Mouse (Mus musculus) urinary bladder, adult 18-20 months (tissue): ENCODE results near the gene Slc2a9.

Source experiments
- DNase-seq, 2 experiments: peaks; one replicate each; pipeline ENCODE4 v3.0.0; 2022; ENCODE audit warnings: low spot score in 2 of 2, mixed read lengths in 2 of 2

Gene Slc2a9

DNA sequence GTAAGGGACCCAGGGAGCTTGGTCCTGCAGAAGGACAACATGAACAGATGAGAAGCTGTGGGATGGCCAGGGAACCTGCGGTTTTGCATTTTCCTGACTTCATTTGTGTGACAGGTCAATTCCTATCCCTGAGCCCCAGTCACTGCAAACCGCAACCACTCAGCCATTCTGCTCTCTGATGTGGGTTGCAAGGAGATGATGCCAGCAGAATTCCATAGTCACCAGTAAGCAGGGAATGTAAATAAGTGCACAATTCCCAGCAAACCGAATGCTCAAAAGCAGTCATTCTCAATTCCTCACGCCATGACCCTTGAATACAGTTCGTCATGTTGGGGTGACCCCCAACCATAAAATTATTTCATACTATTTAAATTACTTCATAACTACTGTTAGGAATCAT is 123.0 kb downstream of the Slc2a9 start:
- no peak for DNase-seq

DNA sequence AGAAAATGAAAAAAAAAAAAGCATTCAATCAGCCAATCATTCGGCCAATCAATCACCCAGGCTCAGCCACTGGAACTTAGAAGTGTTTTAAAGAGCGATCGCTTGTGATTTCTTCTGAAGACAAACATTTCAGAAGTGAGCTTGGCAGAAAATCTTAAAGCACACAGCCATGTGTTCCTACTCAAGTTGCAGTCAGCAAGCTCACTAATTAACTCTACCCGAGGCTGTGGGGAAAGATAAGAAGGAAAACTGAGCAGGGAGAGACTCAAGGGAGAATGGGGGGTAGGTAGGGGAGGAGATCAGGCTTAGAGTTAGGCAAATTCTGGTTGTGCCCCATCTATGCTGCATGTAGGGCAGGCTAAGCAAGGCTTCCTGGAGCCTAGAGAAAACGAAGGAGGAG is 130.6 kb downstream of the Slc2a9 start:
- DNase-seq: no peak

DNA sequence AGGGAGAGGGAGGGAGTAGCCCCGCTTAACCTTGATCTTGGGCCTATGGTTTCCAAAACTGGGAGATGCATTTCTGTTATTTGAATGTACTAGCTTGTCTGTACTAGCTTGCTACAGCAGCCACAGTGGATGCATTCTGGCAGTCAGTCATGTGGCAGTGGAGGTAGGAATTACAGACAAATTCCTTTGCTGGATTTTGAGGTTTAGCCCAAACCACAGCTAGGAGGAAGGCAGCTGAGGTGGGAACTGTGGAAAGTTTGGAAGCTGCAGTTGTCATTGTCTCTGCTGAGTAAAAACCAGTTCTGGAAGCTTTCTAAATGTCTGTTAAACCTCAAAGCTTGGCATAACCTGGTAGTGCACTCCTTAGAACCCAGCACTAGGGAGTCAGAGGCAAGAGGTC is 131.6 kb downstream of the Slc2a9 start:
- no peak for DNase-seq

DNA sequence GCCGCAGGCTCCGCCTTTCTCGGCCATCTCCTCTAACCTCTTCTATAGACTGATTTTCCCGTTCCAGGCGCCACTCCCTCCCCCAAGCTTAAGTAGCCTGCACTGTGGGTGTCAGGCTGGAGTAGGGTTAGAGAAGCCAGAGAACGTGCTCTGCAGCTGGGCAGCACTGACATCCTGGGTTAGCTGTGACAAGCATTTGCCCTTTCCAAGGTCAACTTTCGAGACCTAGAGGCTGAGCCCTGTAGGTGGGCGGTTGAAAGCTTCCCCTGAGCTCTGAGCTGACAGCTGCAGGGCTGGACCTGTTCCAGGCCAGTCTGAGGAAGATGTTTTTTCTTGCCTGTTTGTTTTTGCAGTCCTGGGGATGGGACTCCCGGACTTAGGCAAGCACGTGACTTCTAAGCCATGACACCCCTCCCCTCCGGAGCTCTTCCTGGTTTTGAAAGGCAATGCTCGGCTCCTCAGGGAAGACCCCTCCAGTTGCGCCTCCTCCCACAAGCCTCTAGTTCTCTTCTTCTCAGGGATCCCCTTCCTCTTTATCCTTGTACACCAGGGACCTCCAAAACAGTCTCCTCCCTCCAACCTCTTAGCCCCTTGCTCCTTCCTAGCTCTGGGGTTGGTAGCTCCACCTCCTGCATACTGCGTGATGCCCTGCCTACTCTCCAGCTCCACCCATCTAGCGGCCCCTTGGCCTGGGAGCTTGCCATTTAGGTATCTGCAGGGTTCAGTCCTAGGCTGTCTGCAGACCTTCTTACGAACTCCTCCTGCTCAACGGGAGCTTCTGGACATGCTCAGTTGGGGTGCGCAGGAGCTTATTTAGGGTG is 136.1 kb downstream of the Slc2a9 start:
- DNase-seq: peak in 1 of 2 experiments; percentile 12

DNA sequence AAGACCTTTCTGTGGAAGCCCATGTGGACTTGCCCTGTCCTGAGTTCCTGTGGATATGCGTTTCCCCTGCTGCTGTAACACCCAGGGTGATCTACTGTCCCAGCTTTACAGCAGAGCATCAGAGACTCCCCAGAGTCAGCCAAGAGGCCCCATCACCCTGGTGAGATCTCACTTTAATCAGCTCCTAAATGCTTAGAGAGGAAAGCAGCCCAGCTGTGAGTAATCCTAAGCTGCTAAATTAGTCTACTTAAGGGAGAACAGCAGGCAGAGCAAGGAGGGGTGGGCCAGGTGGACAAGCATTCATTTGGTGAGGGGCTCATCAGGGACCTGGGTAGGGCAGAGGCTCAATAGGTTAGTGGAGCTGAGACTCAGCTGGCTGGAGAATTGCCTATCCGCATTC is 137.4 kb downstream of the Slc2a9 start:
- no peak for DNase-seq

DNA sequence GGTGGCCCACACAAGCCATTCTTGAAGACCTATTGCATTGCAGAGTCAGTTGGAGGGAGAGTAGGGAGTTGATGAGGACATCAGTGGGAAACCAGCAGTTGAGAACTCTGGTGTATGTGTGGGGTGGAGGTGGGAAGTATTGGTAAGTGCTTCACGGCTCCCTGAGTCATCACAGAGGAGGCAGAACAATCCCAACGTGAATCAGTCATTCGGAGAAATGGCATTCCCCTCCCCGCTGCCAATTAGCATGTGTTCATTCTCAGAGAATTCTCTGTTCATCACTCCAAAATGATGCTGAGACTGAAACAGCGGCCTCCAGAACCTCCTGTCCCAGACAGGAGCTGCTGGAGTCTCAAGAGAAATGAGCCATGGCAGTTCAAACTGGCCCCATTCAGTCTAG is 138.5 kb downstream of the Slc2a9 start:
- DNase-seq: no peak

DNA sequence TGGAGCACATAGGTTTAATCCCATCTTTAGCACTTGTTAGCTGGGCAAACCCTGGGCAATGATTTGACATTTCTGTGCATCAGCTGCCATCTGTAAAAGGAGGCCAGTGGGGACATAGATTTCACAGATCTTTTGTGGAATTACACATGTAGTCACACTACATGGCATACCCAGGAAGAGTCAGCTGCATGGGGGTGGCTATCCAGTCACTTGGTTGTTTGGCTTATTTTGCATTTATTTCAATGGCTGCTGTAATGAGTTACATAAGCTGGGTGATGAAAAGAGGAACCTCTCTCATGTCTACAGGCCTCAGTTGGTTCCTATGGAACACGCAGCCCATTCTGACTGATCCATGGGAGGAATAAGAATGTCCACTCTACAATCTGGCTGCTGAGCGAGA is 143.2 kb downstream of the Slc2a9 start:
- DNase-seq: no peak

DNA sequence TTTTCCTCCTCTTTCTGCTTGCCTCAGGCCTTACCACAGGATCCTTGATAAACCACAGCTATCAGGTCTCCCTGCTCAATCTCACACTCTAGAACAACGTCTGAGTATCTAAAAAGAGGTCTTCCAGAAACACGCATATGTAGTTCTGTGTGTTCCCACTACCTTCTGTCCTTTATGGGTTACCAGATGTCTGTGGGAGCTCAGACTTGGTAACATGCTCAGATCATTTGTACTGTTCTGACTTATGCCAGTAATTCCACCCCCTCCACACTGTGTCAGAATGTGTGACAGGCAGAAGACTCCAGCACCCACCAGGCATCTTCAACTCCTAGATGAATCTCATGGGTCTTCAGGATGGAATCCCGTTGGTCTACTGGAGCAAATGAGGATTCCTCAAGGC is 146.0 kb downstream of the Slc2a9 start:
- no peak for DNase-seq

DNA sequence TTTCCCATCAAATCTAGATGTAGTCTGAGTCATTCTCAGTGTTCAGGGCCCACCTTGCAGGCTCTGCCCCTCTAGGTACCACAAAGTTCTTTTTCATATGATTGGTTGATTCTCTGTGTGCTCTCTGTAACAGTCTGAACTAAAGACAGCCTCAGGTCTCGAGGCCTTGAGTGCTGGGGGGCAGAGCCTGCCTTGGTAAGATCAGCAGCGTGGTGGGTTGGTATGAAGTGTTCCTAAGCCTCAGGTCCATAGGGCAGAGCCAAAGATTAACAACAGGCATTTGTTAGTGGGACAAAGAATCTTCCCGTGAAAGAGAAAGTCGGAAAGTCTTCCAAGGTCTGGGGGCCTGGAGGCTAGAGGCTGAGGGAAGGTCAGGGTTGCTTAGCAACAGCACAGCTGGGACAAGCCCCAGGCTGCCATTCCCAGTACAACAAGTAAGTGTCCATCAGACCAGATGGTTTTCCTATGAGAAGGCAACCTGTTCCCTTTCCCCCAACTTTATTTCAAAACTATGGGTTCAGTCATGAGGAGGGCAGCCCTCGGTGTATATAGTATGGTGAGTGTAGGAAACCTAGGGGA is 152.5 kb downstream of the Slc2a9 start:
- no peak for DNase-seq

DNA sequence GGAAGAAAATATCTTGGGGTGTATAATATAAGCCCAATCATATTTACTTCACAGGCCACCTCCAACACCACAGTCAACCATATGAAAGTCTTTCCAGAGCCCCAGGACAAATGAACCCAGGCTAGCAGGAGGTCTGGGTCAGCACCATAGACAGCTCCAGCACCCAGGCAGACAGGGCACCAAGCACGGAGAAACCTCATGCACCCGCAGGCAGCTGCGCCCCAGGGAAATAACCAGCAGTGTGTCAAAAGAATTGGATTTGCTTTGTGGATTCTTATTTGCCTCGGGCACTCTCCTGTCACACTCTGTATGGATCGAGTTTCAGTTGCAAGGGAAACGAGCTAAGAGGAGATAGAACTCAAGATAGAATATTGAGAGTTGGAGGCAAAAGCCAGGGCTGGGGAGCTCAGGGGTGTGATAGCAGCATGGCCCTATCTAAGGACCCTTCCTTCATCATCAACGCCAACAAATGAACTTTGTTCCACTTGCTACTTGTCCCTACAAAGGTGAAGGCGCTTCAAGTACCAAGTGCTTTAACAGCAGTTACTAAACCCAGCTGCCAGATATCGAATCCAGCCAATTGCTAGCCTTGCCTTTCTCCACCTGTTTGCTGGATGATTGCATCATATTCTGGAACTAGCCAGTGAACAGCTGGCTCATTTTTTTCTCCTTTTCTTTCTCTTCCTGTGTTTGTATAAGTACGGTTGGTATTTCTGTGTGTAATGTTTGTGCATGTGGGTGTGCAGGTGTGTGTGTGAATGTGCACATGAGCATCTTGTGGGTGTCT is 156.1 kb downstream of the Slc2a9 start:
- no peak for DNase-seq

DNA sequence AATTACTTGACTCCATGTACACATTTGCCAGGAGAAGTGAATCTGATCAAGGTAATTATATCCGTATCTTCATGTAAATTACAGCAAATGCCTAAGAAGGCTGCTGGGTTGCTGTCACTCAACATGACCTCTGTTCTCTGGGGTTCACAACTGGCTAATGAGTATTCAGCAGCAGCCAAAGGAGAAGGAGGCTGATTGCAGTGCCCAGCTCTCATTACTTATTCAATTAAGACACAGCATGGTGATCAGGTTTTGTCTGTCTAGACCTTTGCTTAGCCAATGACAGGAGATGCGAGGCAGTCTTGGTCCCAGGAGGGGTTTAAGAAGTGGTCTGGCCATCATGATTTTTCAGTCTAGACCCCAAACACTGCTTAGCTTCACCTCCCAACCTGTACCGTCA is 159.8 kb downstream of the Slc2a9 start:
- DNase-seq: no peak

DNA sequence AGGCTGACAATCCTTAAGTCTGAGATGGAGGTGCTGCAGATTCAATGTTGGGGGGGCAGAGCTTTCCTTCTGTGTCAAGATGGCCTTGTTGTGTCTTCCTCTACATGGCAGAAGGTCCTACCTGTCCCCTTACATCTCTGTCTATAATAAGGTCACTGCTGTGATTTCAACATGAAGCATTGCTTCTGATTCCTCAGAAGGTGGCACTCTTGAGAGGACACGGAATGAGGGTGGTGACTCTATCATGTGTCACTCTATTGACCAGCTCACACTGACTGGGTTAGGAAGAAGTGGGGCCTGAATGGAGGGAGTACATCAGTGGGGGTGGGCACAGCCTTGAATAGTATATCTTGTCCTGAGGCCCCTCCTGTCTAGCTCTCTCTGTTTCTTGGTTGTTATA is 168.4 kb downstream of the Slc2a9 start:
- no peak for DNase-seq

DNA sequence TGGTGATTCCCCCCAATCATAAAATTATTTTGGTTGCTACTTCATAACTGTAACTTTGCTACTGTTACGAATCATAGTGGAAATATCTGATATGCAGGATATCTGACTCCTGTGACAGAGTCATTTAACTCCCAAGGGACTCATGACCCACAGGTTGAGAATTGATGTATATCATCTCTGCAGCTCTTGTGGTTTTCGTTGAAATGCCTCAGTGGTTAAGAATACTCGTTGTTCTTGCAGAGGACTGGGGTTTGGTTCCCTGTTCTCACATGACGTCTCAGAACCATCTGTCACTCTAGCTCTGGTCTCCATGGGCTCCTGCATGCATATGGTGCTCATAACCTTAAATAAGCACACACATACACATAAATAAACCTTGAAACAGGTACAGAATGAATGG is 169.6 kb downstream of the Slc2a9 start:
- DNase-seq: no peak

DNA sequence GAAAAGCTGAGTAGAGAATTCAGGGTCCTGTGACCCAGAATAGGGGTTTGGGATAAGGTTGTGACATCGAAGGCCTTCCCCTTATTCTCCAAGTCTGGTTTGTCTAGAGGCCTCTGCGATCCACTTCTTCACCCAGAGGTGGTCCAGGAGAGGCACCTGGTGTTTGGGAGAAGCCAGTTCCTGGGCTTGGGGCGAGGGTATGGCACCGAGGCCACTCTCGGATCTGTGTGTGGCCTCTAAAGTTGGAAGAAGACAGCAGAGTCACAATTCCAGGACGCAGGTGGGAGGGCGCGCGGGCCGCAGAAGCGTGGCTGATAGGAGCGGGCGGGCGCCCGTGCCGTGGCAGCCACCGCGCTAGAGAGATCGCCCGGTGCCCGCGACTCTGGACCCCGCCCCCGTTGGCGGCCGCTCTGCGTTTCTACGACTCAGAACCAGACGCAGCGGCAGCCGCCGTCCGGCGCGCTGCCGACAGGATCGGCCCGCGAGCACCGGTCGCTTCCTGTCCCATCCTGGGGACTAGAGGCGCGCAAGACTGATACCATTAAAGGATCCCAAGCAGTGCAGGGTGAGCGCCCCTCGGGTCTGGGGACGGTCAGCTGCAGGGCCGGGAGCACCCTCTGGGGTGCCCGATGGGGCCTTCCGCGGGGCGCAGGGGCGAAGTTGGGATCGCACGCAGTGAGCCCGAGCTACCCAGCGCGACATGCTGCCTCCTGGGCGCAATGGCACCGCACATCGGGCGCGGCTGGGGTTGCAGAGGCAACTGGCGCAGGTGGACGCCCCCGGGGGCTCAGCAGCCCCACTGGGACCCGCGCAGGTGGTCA is 183.8 kb downstream of the Slc2a9 start, which contains the start of gene Drd5:
Gene Drd5, plus strand, starts transcription at position 402 of the 821 bp plus-strand sequence.
- no peak for DNase-seq

DNA sequence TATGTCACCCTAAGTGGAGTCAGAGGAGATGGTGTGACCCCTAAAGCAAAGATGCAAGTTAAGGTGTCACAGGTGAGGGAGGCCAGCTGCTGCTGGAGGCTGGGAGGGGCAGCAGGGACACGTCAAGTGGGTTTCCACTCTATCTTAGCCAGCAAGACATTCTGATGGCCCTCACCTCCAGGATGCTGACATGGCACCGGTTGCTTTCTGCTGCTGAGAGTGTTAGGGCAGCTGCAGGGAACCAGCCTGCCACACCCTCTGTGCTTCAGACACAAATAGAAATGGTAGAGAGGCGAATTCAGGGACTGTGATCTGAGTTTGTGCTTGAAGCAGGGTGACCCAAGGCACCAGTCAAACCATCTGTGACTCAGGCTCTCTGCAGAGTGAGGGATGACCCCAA is 193.1 kb downstream of the Slc2a9 start:
- DNase-seq: no peak

DNA sequence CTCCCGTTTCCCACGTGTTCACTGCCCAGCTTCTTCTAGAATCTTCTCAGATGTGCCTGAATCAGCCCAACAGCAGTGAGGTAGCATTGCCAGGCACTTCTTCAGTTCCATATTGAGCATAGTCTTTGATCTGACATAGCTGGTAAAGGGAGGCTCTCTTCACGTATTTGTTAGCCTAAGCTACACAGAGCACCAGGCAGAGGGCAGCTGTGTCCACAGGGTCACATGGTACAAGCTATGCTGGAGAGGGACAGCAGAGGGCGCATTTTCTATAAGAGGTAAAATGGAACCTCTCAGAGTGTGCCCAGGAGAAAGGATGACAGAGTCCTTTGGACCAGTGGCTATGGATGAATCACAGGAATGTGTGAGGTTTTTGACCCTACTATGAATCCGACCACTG is 194.1 kb downstream of the Slc2a9 start:
- DNase-seq: peak in 1 of 2 experiments; percentile 37

DNA sequence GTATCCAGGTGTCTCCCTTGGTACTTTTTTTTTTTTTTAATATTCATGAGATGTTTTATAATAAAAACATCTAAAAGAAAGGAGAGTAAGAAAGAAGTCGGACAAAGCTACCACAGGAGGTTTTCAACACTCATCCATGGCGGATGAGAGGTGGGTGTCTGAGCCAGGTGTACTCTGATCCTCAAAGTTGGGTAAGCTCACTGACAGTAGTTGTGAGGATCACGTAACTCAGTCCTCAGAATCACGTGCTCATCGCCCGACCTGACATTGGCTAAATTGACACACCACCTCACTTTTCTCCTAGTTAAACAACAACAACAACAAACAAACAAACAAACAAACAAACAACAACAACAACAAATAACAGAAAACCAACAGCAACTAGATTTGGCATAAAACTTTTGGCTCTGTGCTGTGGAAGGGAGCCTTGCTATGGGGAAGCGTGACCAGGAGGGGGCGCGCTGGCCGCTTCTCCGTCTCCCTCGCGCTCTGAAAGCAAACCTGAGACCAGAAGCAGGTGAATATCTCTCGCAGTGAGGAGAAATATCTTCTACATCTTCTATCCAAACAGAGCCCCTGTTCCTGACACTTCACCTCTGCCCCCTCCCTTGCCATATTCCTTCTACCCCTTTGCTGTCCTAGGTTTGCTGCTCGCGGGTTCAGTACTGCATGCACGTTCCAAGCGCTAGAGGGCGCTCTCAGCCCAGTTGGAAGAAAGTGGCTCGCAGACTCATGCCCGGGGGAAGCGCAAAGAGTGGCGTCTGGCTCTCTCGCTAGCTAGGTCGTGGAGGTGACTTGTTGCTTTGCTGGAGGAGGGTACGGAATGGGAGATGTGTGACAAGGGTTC is 195.5 kb downstream of the Slc2a9 start:
- peak; percentile 78 to 91 for DNase-seq

DNA sequence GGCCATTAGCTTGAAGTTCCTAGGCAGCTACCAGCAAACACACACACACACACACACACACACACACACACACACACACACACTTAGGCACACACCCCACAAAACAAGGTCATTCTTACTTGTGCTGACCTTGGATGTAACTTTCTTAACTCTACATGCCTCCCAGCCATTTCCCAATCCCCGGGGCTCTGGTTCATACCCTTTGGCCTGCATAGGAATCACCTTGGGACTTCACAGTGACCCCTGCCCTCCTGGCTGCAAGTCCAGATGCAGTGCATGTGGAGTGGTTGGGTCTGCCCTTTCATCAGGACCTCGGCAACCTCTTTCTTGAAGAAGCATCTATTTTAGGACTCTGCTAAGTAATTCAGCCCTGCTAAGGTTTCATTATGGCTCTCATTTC is 197.7 kb downstream of the Slc2a9 start:
- no peak for DNase-seq

DNA sequence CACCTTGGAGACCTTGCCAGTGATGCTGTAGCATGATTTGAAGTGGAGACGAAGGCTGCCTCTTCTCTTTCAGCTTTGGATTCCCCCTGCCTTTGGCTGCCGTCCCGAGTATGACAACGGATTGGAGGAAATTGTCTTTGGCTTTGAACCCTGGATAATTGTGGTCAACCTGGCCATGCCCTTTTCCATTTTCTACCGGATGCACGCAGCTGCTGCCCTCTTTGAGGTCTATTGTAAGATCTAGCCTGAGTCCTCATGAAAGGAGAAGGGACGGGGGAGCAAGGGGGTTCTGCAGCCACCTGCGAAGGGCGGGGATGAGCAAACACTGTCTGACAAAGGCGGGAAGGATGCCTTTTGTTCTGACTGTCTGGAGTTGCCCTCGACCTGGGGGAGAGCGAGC is 200.3 kb downstream of the Slc2a9 start:
- no peak for DNase-seq

DNA sequence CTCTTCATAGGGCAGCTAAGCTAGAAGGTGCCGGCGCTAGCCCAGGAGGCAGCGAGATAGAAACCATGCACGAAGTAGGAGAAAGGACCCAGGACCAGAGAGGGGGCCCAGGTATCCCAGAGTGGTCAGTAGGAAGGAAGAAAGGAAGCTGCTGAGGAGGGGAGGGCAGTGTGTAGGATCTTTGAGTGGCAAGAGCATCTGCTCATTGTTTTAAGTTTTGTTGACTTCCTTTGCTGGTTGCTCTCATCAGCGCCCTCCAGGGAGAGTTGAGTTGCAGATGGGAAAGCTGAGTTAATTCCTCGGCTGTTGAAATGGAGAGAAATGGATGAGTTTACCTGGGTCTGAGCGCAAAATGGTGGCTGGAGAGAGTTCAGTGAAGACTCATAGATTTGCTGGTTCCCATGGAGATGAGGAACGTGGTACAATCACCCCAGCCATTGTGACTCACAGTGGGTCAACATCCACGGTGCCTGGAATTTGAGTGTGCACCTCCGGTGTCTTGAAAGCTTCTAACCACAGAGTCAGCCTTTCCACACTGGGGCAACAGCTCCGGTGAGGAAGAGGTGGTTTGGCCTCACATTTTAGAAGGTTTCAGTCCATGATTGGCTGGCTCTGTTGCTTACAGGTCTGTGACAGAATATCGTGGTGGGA is 201.1 kb downstream of the Slc2a9 start:
- DNase-seq: no peak
